Mouse (Mus musculus) thymus, adult 2 months (tissue): ENCODE data around the gene Prkce. TPM values are rescaled to one million over a fixed set of nuclear protein-coding genes. Genes with fewer than 3 reads are reported as not detected.

Source experiments
- DNase-seq: peaks from one replicate; pipeline ENCODE4 v3.0.0; 2021
- H3K27ac ChIP-seq: fragments of 200-500 bp; 2 replicates; pipeline ENCODE4 v1.5.1; 2012; ENCODE audit warnings: low read length, control low read depth; ENCODE audit not compliant: control insufficient read depth, insufficient read depth
- H3K27me3 ChIP-seq: fragments of 200-500 bp; 2 replicates; pipeline ENCODE4 v1.6.1; 2012; ENCODE audit warnings: mild to moderate bottlenecking, low read length, moderate library complexity, mixed read lengths; ENCODE audit not compliant: control insufficient read depth, insufficient read depth
- H3K36me3 ChIP-seq: fragments of 200-500 bp; 2 replicates; pipeline ENCODE4 v1.6.1; 2012; ENCODE audit warnings: mild to moderate bottlenecking, low read length, moderate library complexity; ENCODE audit not compliant: control insufficient read depth, insufficient read depth
- H3K4me1 ChIP-seq: fragments of 200-500 bp; replicated peaks from 2 replicates; pipeline ENCODE4 v1.6.1; 2012; ENCODE audit warnings: low read length; ENCODE audit not compliant: control insufficient read depth, insufficient read depth
- H3K4me3 ChIP-seq: fragments of 200-500 bp; 2 replicates; pipeline ENCODE4 v1.5.1; 2012; ENCODE audit warnings: mild to moderate bottlenecking, low read length, control low read depth, moderate library complexity; ENCODE audit not compliant: control insufficient read depth, insufficient read depth
- CTCF ChIP-seq: fragments of 200-500 bp; IDR thresholded peaks from 2 replicates; pipeline ENCODE4 v1.5.1; 2012; ENCODE audit warnings: mild to moderate bottlenecking, control low read depth, low read length, moderate library complexity, borderline replicate concordance; ENCODE audit not compliant: control insufficient read depth, poor library complexity, insufficient read depth; ENCODE audit errors: extremely low read depth
- POLR2A ChIP-seq: fragments of 200-500 bp; IDR thresholded peaks from 2 replicates; pipeline ENCODE4 v1.6.1; 2012; ENCODE audit warnings: mild to moderate bottlenecking, low read length, control low read depth, moderate library complexity; ENCODE audit not compliant: control insufficient read depth, poor library complexity, insufficient read depth; ENCODE audit errors: extremely low read depth
- WGBS: fragments of 180-500 bp; shearing (Covaris S2); methylation state at CpG from one replicate; pipeline ENCODE4 v1.1.7; 2018; 5-methylcytosine and 5-hydroxymethylcytosine counted together
- polyA plus RNA-seq: library from polyadenylated mRNA; depleted of rRNA; stranded (reverse); fragments of >200 nt; gene quantifications from 2 replicates; pipeline ENCODE4 v1.2.3, GENCODE M21; 2012

Gene Prkce
- polyA plus RNA-seq, 1 experiment: 1.6 TPM

DNA sequence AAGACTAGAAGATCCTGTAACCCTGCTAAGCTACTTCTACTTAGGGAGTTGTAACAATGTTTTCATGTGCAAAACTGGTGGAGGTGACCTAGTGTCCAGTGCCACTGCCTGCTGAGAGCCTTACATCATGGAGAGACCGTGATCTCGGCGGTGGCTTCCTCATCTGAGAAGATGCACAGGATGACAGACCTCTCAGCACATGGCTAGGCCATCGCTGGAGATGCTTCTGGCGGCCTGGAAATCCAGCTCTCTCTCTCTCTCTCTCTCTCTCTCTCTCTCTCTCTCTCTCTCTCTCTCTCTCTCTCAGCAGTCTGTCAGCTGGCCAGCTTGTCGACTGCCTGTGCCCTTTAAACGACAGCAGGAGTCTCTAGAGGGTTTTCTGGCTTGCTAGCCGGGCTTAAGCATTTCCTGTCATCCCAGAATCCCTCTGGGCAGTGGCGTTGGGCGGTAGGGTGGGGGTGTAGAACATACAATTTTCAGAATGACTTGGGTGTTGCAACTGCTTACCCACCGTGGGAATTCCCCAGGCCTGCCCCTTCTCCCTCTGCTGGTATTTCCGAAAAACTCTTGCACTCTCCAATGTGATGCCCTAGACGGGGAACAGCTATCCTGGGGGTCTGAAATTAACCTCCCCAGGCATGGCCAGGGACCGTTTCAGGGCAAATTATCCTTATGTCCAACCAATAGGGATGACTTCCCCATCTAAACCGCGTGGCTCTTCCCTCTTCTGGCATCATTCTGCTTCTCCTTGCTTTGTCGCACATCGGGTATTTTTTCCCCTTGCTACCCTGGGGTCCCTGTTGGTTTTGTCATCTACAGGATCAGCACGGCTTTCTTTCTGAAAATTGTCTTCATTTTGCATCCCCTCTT is 340.0 kb downstream of the Prkce start:
- no peak for DNase-seq
- H3K27ac ChIP-seq: no peak overlapping the region

DNA sequence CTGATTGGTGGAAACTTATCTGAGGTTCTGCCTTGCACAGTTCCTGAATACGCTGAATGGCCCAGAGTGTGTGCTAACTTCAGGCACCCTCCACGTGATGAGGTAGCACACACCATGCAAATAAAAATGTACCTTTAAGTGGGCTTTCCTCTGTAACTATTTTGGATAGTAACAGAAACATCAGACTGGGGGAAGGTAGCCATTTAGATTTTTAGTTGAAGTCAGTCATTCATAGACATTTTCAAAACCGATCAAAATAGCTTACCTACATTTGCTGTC is 340.6 kb downstream of the Prkce start:
- H3K4me1 ChIP-seq: no peaks in the 10 kb centered on the region
- no peaks in the 10 kb centered on the region for H3K27me3 ChIP-seq
- no peaks in the 10 kb centered on the region for H3K36me3 ChIP-seq
- TF ChIP-seq CTCF (no peak), POLR2A (no peak)
- no peak overlapping the region for H3K4me3 ChIP-seq
- 94% methylated on average over 3 of the region's 3 CpGs for WGBS
- DNase-seq: no peak
- H3K27ac ChIP-seq: no peak overlapping the region

More for the DNA sequence above, 340.0 kb downstream of the Prkce start:
- 89% methylated on average over 19 of the region's 19 CpGs for WGBS
- no peaks in the 10 kb centered on the region for H3K27me3 ChIP-seq
- no peak overlapping the region for H3K4me3 ChIP-seq
- H3K36me3 ChIP-seq: no peaks in the 10 kb centered on the region
- H3K4me1 ChIP-seq: no peaks in the 10 kb centered on the region
- TF ChIP-seq POLR2A (no peak), CTCF (no peak)

DNA sequence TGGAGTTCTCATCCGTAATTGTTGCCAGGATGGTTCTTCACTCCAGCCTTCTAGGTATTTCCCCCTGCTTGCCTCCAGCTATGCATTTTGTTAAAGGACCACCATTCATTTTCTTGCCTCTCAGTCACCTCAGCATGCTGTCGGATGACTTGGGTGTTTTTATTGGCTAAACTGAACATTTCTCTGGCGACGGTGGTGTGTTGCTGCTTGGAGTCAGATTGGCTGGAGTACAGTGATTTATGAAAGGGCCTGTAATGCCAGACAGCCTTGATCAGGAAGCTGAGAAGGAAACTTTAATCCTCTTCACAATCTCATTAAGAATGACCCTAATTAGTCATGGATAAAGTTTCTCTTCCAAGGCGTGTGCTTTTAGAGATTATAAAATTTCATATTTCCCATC is 342.3 kb downstream of the Prkce start:
- no peak overlapping the region for H3K27ac ChIP-seq
- TF ChIP-seq CTCF (no peak), POLR2A (no peak)
- no peak for DNase-seq
- 95% methylated on average over 5 of the region's 5 CpGs for WGBS
- H3K4me3 ChIP-seq: no peak overlapping the region
- H3K27me3 ChIP-seq: no peaks in the 10 kb centered on the region
- no peaks in the 10 kb centered on the region for H3K4me1 ChIP-seq
- H3K36me3 ChIP-seq: no peaks in the 10 kb centered on the region

DNA sequence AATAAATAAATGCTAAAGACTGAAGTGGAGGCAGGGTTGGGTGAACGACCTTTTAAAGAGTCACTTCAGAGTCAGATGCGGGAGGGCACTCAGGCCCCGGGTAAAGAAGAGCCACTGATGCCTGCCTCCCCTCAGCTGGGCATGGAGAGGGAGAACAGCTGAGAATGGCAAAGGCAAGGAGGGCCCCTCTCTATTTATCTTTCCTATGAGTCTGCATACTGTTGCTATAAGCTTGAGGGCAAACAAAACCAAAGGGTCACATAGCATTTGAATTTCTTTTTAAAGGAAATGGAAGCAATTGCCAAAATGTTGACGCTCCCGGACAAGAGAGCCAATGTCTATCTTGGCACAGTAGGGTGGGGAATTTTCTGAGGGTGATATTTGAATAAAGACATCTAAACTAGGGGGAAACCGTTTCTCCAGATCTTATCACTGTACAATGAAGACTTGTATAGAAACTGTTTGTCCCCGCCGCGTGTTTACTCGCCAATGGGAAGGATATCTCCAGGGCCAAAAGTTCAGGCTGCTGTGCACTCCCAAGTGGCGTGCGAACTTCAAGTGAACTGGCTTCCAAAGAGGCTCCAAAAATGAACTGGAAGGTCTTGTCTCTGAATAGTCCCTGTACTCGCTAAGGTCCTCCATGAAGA is 347.5 kb downstream of the Prkce start:
- H3K27me3 ChIP-seq: no peaks in the 10 kb centered on the region
- H3K27ac ChIP-seq: no peak overlapping the region
- no peaks in the 10 kb centered on the region for H3K36me3 ChIP-seq
- TF ChIP-seq POLR2A (no peak), CTCF (no peak)
- no peaks in the 10 kb centered on the region for H3K4me1 ChIP-seq
- H3K4me3 ChIP-seq: no peak overlapping the region
- no peak for DNase-seq
- 89% methylated on average over 13 of the region's 13 CpGs for WGBS

DNA sequence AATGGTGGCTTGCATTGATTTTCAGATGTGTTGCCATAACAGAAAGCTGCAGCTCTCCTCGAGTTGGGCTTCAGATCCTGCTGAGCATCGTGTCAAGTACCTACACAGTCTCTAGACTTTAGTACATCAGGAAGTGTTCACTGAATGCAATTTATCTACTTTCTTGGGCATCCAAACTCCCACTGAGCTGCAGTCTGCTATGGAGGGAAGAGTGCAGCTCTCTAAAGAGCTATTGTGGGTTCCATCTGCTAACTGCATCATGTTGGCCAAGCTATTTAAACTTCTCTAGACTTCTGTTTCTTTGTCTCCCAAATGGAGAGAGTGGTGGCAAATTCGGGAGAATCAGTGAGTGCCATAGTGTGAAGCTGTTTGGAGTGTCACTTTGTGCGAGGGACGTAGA is 349.0 kb downstream of the Prkce start:
- Histone ChIP-seq H3K27ac (no peak overlapping the region), H3K4me3 (no peak overlapping the region), H3K4me1 (no peaks in the 10 kb centered on the region), H3K36me3 (no peaks in the 10 kb centered on the region), H3K27me3 (no peaks in the 10 kb centered on the region)
- 89% methylated on average over 5 of the region's 5 CpGs for WGBS
- DNase-seq: no peak
- no peak for TF ChIP-seq POLR2A
- TF ChIP-seq CTCF: no peak

DNA sequence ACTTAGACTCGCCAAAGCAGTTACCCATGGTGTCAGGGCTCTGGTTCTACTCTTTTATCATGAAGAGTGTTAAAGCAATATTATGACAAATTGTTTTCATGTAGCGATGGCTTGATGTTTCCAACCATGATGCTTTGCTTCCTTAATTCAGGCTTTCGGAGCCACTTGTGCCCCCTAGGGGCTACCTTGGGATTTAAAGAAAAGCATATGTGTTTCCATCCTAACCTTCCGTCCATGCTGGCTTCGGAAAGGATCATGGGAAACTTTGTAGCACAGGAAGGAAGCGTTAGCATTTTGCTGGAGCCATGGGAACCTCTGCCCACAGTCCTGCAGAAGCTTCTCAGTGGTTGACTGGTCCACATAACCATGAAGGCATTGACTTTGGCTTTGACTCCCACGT is 351.0 kb downstream of the Prkce start:
- H3K27ac ChIP-seq: no peak overlapping the region
- H3K4me3 ChIP-seq: no peak overlapping the region
- H3K4me1 ChIP-seq: no peaks in the 10 kb centered on the region
- WGBS: 96% methylated on average over 7 of the region's 7 CpGs
- H3K27me3 ChIP-seq: no peaks in the 10 kb centered on the region
- TF ChIP-seq POLR2A (no peak), CTCF (no peak)
- no peak for DNase-seq
- no peaks in the 10 kb centered on the region for H3K36me3 ChIP-seq
